Mouse (Mus musculus) granulocyte monocyte progenitor cell, adult 5-6 weeks (primary cell): ENCODE results near the gene Rtca. TPM values are rescaled to one million over a fixed set of nuclear protein-coding genes. Genes with fewer than 3 reads are reported as not detected.
A peak's percentile ranks its signal among the peaks of the same experiment; 100 is the strongest.

Source experiments
- ATAC-seq: replicated peaks from 2 replicates; pipeline ENCODE4 v1.8.0; 2016; ENCODE audit warnings: mild to moderate bottlenecking, moderate TSS enrichment, inconsistent platforms; ENCODE audit not compliant: poor library complexity, severe bottlenecking
- total RNA-seq, 2 experiments: library from RNA; stranded (forward) in 1 of 2; stranded (reverse) in 1 of 2; fragments of 200-712, 200-1000 nt in 1 of 2; fragments of >200 nt in 1 of 2; fragmentation: Nextera tagmentation in 1 of 2; gene quantifications; 2 replicates each; pipeline ENCODE4 v1.2.3; 2014 to 2017

Gene Rtca
- total RNA-seq (2014; fragmentation: Nextera tagmentation), result 32.5 and 53.8 TPM in 2 replicates
- total RNA-seq (2017), result 31.3 and 46.7 TPM in 2 replicates

DNA sequence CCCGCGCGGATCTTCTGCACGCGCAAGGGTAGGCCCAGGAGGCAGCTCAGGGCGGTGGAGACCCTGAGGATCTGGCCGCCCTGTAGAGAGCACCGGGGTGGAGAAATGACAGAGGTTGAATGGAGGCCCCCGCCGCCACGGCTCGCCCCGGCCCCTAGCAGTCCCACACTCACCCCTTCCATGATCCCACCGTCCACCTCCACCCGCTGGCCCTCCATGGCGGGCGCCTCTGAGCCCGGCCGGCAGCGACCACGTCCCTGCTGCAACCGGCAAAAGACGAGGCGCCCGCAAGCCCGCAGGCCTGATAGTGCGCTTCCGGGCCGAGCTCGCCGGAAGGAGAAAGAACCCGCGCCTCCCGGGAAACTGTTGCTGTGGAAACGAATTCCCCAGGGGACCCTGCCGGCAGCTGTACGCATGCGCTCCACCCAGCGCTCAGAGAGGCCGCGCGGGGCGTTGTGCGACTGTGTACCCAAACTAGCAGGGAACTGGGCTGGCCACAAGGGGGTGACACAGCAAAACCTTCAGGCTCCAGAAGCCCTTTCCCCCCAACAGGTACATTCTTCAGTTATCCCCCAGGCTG lies at the start of gene Rtca:
Gene Rtca (minus strand): TSS at position 437 of the 580 bp plus-strand sequence.
- peak; percentile 84 for ATAC-seq

DNA sequence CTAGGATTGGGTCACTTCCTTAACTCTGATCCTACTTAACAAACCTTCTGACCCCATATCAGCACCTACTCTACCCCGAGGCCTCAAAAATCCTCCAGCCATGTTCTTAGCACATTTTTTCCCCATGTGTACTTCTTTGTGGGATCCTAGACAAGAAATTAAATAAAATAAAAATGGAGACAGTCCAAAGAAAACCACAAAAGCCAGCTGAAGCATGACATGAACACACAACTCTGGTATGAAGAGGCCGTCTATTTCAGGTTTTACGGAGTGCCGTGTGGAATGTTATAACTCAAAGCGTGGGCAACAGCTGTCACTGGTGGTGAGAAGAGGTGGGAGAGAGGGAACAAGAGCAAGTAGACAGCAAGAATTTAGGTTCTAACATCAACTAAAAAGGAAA lies 43.4 kb upstream of the Rtca start:
- ATAC-seq, result no peak

DNA sequence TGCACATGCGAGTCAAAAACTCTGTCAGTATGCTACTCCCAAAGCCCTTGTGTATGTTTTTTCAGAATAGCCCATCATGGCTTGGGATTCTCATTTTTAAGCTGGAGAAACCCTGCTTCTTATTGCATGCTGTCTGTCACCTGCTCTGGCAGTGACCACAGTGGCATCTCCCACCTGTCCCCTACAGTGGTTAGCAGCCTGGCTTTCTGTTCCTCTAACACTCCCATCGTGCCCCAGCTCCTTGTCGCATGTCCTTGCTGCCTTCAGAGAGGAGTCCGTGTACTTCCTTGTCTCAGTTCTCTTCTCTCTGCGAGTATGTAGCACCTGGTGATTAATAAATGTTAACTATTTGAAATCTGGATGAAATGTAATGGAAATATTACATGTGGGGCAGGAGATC lies 39.4 kb upstream of the Rtca start:
- no peak for ATAC-seq

DNA sequence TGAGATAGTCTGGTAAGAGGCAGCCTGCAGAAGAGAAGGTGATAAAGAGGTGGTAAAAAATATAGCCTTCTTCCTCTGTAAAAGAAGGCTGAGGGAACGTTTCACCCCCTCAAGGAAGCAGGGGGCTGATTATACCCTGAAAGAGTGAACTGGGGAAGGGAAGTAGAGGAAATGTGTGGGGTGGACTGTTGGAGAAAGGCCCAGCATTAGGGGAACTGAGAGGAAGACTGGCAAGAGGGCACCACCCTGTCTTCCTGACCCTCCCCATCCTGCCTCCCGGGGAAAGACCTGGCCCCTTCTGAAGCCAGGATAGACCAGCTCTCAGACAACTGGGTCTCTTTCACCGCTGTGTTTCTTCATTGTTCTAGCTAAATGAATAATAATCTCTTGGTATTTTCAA lies 34.5 kb upstream of the Rtca start:
- ATAC-seq, result peak; percentile 95

DNA sequence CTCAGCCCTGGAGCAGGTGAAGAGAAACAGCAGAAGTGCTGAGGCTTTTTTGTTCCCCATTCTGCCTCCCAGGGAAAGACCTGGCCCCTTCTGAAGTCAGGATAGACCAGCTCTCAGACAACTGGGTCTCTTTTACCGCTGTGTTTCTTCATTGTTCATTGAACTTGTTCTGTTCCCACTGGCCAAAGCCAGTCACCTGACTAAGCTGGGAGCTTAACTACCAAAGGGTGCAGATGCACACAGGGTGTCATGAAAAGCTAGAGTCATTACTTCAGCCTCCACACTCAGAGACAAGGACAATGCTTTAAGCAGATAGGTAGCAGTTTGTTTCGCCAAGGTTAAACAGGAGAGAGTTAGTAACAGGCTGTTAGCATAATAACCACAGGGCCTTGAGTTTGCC lies 34.1 kb upstream of the Rtca start:
- peak; percentile 52 for ATAC-seq

- ATAC-seq, result no peak
Observed at GRCm38 (mm10) chr3:116537200-116537573, 29.2 kb upstream of the Rtca start.

DNA sequence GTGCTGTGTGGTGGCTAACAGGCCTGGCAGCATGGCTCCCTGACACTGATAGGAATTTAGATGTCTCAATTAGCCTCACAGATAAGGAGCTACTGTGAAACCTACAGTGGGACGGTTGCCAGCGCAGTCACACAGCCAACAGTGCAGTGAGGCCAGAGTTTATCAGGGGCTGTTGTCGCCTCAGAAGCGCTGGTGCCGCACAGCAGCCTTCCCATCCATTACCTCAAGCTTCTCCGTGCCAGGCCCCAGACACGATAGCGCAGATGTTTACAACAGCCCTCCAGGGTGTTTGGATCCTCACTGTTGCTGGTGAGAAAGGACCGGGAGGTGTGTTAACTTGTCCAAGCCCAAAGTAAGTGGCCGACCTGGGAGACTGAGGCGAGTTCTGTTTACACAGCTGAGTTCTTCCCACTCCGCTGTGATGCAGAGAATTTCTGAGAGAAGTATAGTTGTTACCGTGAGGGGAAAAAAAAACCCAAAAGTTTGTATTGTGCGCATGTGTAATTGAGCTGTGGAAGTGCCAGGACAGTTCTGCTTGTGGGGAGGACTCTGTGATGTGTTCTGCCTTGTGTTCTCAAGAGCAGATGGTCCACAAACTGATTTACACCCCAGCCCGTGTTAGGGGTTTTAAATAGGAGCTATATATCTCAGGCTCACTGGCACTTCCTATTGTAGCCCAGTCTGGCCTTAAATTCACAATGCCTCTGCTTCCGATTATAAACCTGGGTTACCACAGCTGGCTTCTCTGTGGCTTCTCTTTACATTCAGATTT lies 28.6 kb upstream of the Rtca start:
- 0 out of 2 replicates have a peak, but pooled peaks have one; percentile 17 for ATAC-seq

- no peak for ATAC-seq
Observed at GRCm38 (mm10) chr3:116530826-116531225, 22.8 kb upstream of the Rtca start.

GRCm38 (mm10) chr3:116529741-116530140 lies 21.7 kb upstream of the Rtca start:
- no peak for ATAC-seq

GRCm38 (mm10) chr3:116520141-116520761 lies 12.2 kb upstream of the Rtca start:
- ATAC-seq, result no peak

GRCm38 (mm10) chr3:116512904-116513716 lies 5.1 kb upstream of the Rtca start, which contains the start of gene Dbt:
Gene Dbt (plus strand): TSS chr3:116513070.
- peak; percentile 84 for ATAC-seq

GRCm38 (mm10) chr3:116512151-116512903 lies 4.3 kb upstream of the Rtca start:
- ATAC-seq, result peak; percentile 20

DNA sequence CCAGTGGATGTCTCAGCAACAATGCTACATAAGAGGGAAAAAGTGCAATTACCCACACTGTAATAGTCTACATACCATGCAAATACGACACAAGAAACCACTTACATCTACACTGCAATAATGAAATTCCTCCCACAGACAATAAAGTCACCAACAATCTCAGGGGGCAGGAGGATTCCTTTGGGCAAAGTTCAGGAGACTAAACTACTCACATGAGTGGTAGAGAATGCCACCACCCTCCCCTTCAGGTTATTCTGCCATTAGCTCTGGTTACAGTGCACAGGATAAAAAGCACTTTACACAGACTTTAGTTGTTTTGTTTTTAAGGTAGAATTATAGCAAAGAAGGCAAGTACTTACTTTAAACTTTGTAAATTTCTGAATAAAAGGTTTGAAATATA lies 12.3 kb downstream of the Rtca start:
- ATAC-seq, result no peak

DNA sequence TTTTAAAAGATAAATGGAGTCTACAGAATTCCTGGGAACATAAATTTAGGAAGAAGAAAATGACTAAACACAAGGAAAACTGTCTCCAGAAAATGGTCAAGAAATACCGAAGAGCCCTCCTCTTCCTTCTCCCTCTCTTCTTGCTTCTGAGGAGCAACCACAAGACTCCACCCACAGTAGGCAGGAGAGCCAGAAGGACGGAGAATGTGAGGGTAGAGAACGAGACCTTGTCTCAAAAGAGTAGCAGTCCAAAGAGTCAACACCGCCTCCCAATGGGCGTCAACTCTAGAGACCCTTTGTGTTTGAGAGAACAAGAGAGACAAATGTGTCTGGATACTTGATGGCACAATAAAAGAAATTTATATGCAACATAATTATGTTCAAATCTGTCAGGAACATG lies 14.3 kb downstream of the Rtca start:
- ATAC-seq, result peak; percentile 58

DNA sequence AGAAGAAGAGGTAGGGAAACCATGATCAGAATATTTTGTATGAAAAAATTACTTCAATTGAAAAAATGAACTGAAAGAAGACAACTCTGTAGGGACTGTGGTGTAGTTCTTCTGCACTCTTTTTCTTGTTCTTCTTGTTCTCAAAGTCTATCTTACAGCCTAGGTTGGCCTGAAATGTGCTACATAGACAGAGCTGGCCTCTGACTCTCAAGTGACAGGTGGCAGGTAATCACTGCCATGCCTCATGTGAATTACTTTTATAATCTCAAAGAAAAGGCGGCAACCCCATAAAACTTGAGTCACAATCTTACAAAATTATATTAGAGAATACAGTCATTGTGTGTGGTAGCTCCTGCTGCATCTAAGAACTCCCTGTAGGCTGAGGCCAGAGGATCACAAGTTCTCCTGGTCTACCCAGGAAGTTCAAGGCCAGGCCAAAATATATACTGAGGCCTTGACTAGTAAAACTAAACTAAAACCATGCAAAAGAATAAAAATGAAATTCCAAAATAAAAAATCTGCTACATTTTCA lies 16.0 kb downstream of the Rtca start:
- ATAC-seq, result no peak

- no peak for ATAC-seq
Observed at GRCm38 (mm10) chr3:116490920-116491319, 17.1 kb downstream of the Rtca start.

GRCm38 (mm10) chr3:116483271-116483670 lies 24.7 kb downstream of the Rtca start:
- peak; percentile 71 for ATAC-seq

DNA sequence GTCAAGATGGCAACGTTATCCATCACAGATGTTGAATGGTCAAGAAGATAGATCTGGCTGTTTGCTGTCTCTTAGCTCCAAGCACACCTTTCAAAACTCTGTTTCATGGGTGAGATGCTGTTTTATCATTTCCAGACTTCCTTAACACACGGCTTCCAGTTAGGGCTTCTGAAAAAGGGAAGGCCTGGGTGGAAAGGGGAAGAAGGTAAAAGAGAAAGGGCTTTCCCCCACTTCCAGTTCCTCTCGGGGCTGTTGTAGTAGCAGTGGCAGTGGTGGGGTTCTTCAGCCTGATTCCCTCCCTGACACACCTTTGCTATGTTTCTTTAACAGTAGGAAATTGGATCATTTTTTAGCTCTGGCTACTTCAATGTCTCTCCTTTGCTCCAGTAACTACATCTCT lies 25.3 kb downstream of the Rtca start:
- peak; percentile 97 for ATAC-seq

DNA sequence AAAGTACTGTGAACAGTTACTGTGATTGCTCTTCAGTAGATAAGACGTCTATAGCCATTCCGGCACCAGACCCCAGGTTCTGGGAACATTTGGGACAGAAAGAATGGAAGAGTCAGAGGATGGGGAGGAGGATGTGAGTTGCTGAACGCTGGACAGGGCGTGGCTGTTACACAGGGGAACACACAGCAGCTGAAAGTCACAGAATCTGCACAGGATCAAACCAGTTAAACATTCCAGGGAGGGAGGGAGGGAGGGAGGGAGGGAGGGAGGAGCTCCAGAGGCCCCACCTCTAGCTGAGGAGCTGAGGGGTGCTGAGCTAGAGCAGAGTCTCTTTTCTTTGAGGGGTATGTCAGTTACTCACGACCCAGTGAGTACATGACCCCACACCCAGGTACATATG lies 27.1 kb downstream of the Rtca start:
- ATAC-seq, result no peak

- ATAC-seq, result no peak
Observed at GRCm38 (mm10) chr3:116480119-116480518, 27.9 kb downstream of the Rtca start.
